Mouse (Mus musculus) MEL (cell line): ENCODE results near the gene Cdca4. TPM values are rescaled to one million over a fixed set of nuclear protein-coding genes. Genes with fewer than 3 reads are reported as not detected.

Experiments used
- DNase-seq: peaks from one replicate; pipeline ENCODE4 v3.0.0; 2011; ENCODE audit warnings: low read depth, low spot score
- H3K27ac ChIP-seq: 2 replicates; pipeline ENCODE4 v1.5.1; 2012; ENCODE audit warnings: low read depth, mild to moderate bottlenecking, control low read depth, low read length, moderate library complexity; ENCODE audit not compliant: control insufficient read depth
- H3K27me3 ChIP-seq, 2 experiments: fragments of 150-350 bp in 1 of 2; sonication (generic) in 1 of 2; 2 replicates each; pipeline ENCODE4 v1.6.1; 2012; ENCODE audit warnings: low read length in 2 of 2, mild to moderate bottlenecking in 2 of 2, improper control_type of control experiment in 1 of 2, moderate library complexity in 1 of 2; ENCODE audit not compliant: insufficient read depth in 2 of 2, control insufficient read depth in 1 of 2
- H3K36me3 ChIP-seq, 2 experiments: 2 replicates each; pipeline ENCODE4 v1.6.1; 2012 to 2014; ENCODE audit warnings: low read length in 2 of 2, improper control_type of control experiment in 1 of 2, inconsistent platforms in 1 of 2, mild to moderate bottlenecking in 1 of 2; ENCODE audit not compliant: insufficient read depth in 2 of 2, control insufficient read depth in 1 of 2
- H3K4me1 ChIP-seq, 2 experiments: fragments of 150-350 bp in 1 of 2; sonication (generic) in 1 of 2; 2 replicates each; pipeline ENCODE4 v1.6.1; 2012; ENCODE audit warnings: low read length in 2 of 2, improper control_type of control experiment in 1 of 2, mild to moderate bottlenecking in 1 of 2; ENCODE audit not compliant: insufficient read depth in 2 of 2, control insufficient read depth in 1 of 2
- H3K4me3 ChIP-seq, 2 experiments: fragments of 150-350 bp in 1 of 2; sonication (generic) in 1 of 2; 2 replicates each; pipeline ENCODE4 v1.5.1; 2012; ENCODE audit warnings: low read depth in 2 of 2, low read length in 2 of 2, mild to moderate bottlenecking in 2 of 2, moderate library complexity in 2 of 2, control low read depth in 1 of 2, improper control_type of control experiment in 1 of 2; ENCODE audit not compliant: control insufficient read depth in 1 of 2, insufficient read depth in 1 of 2
- H3K79me2 ChIP-seq: 2 replicates; pipeline ENCODE4 v1.6.1; 2012; ENCODE audit warnings: mild to moderate bottlenecking, low read length, moderate library complexity; ENCODE audit not compliant: control insufficient read depth, poor library complexity, insufficient read depth
- H3K9ac ChIP-seq: 2 replicates; pipeline ENCODE4 v1.6.1; 2012; ENCODE audit warnings: low read depth, mild to moderate bottlenecking, control low read depth, low read length, moderate library complexity; ENCODE audit not compliant: control insufficient read depth, poor library complexity, severe bottlenecking
- H3K9me3 ChIP-seq: fragments of 150-350 bp; sonication (generic); replicated peaks from 2 replicates; pipeline ENCODE4 v1.6.1; 2012; ENCODE audit warnings: mild to moderate bottlenecking, low read length, improper control_type of control experiment, moderate library complexity; ENCODE audit not compliant: insufficient read depth
- BHLHE40 ChIP-seq: IDR thresholded peaks from 2 replicates; pipeline ENCODE4 v1.6.1; 2012; ENCODE audit warnings: low read depth, mild to moderate bottlenecking, inconsistent platforms, low read length, improper control_type of control experiment, borderline replicate concordance
- CHD2 ChIP-seq: IDR thresholded peaks from 2 replicates; pipeline ENCODE4 v1.6.1; 2011; ENCODE audit warnings: low read length, improper control_type of control experiment
- E2F4 ChIP-seq: IDR thresholded peaks from 2 replicates; pipeline ENCODE4 v1.6.1; 2011; ENCODE audit warnings: low read depth, low read length, improper control_type of control experiment, borderline replicate concordance
- ELF1 ChIP-seq: IDR thresholded peaks from 2 replicates; pipeline ENCODE4 v1.6.1; 2014; ENCODE audit warnings: low read depth, mild to moderate bottlenecking, inconsistent platforms, low read length, improper control_type of control experiment, moderate library complexity
- EP300 ChIP-seq, 2 experiments: IDR thresholded peaks; 2 replicates each; pipeline ENCODE4 v1.6.1; 2011; ENCODE audit warnings: improper control_type of control experiment in 2 of 2, low read length in 2 of 2, low read depth in 1 of 2, mild to moderate bottlenecking in 1 of 2
- ETS1 ChIP-seq: IDR thresholded peaks from 2 replicates; pipeline ENCODE4 v1.6.1; 2012; ENCODE audit warnings: low read depth, mild to moderate bottlenecking, inconsistent platforms, low read length, improper control_type of control experiment, moderate library complexity
- GATA1 ChIP-seq: IDR thresholded peaks from 2 replicates; pipeline ENCODE4 v1.6.1; 2011; ENCODE audit warnings: low read depth, low read length, improper control_type of control experiment
- HCFC1 ChIP-seq: IDR thresholded peaks from 2 replicates; pipeline ENCODE4 v1.6.1; 2012; ENCODE audit warnings: low read depth, mild to moderate bottlenecking, inconsistent platforms, low read length, improper control_type of control experiment, moderate library complexity
- JUND ChIP-seq: IDR thresholded peaks from 2 replicates; pipeline ENCODE4 v1.6.1; 2011; ENCODE audit warnings: low read depth, mild to moderate bottlenecking, improper control_type of control experiment, low read length
- KAT2A ChIP-seq: conservative IDR thresholded peaks from 2 replicates; pipeline ENCODE4 v1.6.1; 2012; ENCODE audit warnings: low read depth, low read length, improper control_type of control experiment, inconsistent platforms
- MAX ChIP-seq: IDR thresholded peaks from 2 replicates; pipeline ENCODE4 v1.6.1; 2011; ENCODE audit warnings: low read length, improper control_type of control experiment
- MAZ ChIP-seq: IDR thresholded peaks from 2 replicates; pipeline ENCODE4 v1.6.1; 2012; ENCODE audit warnings: low read depth, mild to moderate bottlenecking, inconsistent platforms, low read length, improper control_type of control experiment
- MEF2A ChIP-seq: IDR thresholded peaks from 2 replicates; pipeline ENCODE4 v1.6.1; 2014; ENCODE audit warnings: low read depth, mild to moderate bottlenecking, inconsistent platforms, low read length, improper control_type of control experiment; ENCODE audit not compliant: poor library complexity, insufficient replicate concordance, severe bottlenecking; ENCODE audit errors: extremely low read depth
- MXI1 ChIP-seq: IDR thresholded peaks from 2 replicates; pipeline ENCODE4 v1.6.1; 2011; ENCODE audit warnings: mild to moderate bottlenecking, low read depth, low read length, improper control_type of control experiment
- MYC ChIP-seq: IDR thresholded peaks from 2 replicates; pipeline ENCODE4 v1.6.1; 2011; ENCODE audit warnings: low read depth, mild to moderate bottlenecking, low read length, improper control_type of control experiment, moderate library complexity
- NRF1 ChIP-seq: IDR thresholded peaks from 2 replicates; pipeline ENCODE4 v1.6.1; 2014; ENCODE audit warnings: low read depth, mild to moderate bottlenecking, inconsistent platforms, low read length, improper control_type of control experiment, moderate library complexity; ENCODE audit not compliant: poor library complexity, insufficient read depth, severe bottlenecking
- POLR2AphosphoS2 ChIP-seq: IDR thresholded peaks from 2 replicates; pipeline ENCODE4 v1.6.1; 2011; ENCODE audit warnings: low read length, improper control_type of control experiment
- POLR2AphosphoS5 ChIP-seq: IDR thresholded peaks from 2 replicates; pipeline ENCODE4 v1.6.1; 2012; ENCODE audit warnings: low read depth, borderline replicate concordance, mild to moderate bottlenecking, inconsistent platforms, low read length, moderate library complexity, mixed read lengths
- RAD21 ChIP-seq: IDR thresholded peaks from 2 replicates; pipeline ENCODE4 v1.6.1; 2011; ENCODE audit warnings: mild to moderate bottlenecking, low read depth, low read length, improper control_type of control experiment
- RCOR1 ChIP-seq: IDR thresholded peaks from 2 replicates; pipeline ENCODE4 v1.6.1; 2012; ENCODE audit warnings: low read depth, mild to moderate bottlenecking, inconsistent platforms, low read length, improper control_type of control experiment
- SIN3A ChIP-seq: IDR thresholded peaks from 2 replicates; pipeline ENCODE4 v1.6.1; 2012; ENCODE audit warnings: low read length, improper control_type of control experiment, inconsistent platforms
- SMC3 ChIP-seq: IDR thresholded peaks from 2 replicates; pipeline ENCODE4 v1.6.1; 2011; ENCODE audit warnings: low read depth, low read length, improper control_type of control experiment
- TAL1 ChIP-seq: IDR thresholded peaks from 2 replicates; pipeline ENCODE4 v1.6.1; 2012; ENCODE audit warnings: mild to moderate bottlenecking, inconsistent platforms, low read length, moderate library complexity, mixed read lengths
- TCF12 ChIP-seq: IDR thresholded peaks from 2 replicates; pipeline ENCODE4 v1.6.1; 2014; ENCODE audit warnings: low read depth, mild to moderate bottlenecking, inconsistent platforms, low read length, improper control_type of control experiment, moderate library complexity
- UBTF ChIP-seq: IDR thresholded peaks from 2 replicates; pipeline ENCODE4 v1.6.1; 2012; ENCODE audit warnings: low read depth, mild to moderate bottlenecking, inconsistent platforms, low read length, improper control_type of control experiment, moderate library complexity, borderline replicate concordance; ENCODE audit not compliant: insufficient read depth
- USF2 ChIP-seq, 2 experiments: IDR thresholded peaks; 2 replicates each; pipeline ENCODE4 v1.6.1; 2011 to 2012; ENCODE audit warnings: improper control_type of control experiment in 2 of 2, low read length in 2 of 2, borderline replicate concordance in 1 of 2, inconsistent platforms in 1 of 2, low read depth in 1 of 2, mild to moderate bottlenecking in 1 of 2; ENCODE audit not compliant: insufficient read depth in 1 of 2
- ZC3H11A ChIP-seq: IDR thresholded peaks from 2 replicates; pipeline ENCODE4 v1.6.1; 2012; ENCODE audit warnings: low read depth, mild to moderate bottlenecking, inconsistent platforms, low read length, improper control_type of control experiment
- ZMIZ1 ChIP-seq: IDR thresholded peaks from 2 replicates; pipeline ENCODE4 v1.6.1; 2012; ENCODE audit warnings: low read depth, mild to moderate bottlenecking, inconsistent platforms, low read length, improper control_type of control experiment, moderate library complexity
- ZNF384 ChIP-seq: IDR thresholded peaks from 2 replicates; pipeline ENCODE4 v1.6.1; 2012; ENCODE audit warnings: low read depth, mild to moderate bottlenecking, inconsistent platforms, low read length, improper control_type of control experiment
- polyA plus RNA-seq, 2 experiments: library from polyadenylated mRNA; stranded (reverse) in 1 of 2; unstranded in 1 of 2; fragments of >175 nt in 1 of 2; fragments of >200 nt in 1 of 2; gene quantifications; 2 replicates each; pipeline versions ENCODE4 v1.2.1 to v1.2.4; 2012; ENCODE audit warnings: low replicate concordance in 2 of 2, low read depth in 1 of 2; ENCODE audit not compliant: insufficient read length in 2 of 2, insufficient read depth in 1 of 2, missing spikeins in 1 of 2
- total RNA-seq: library from RNA; depleted of rRNA; stranded (reverse); fragments of 300-350 nt; gene quantifications from 2 replicates; pipeline ENCODE4 v1.2.3, GENCODE M21; 2012

Gene Cdca4
- total and polyA plus RNA-seq, 3 experiments: 274 to 279 TPM; not detected in 1

DNA sequence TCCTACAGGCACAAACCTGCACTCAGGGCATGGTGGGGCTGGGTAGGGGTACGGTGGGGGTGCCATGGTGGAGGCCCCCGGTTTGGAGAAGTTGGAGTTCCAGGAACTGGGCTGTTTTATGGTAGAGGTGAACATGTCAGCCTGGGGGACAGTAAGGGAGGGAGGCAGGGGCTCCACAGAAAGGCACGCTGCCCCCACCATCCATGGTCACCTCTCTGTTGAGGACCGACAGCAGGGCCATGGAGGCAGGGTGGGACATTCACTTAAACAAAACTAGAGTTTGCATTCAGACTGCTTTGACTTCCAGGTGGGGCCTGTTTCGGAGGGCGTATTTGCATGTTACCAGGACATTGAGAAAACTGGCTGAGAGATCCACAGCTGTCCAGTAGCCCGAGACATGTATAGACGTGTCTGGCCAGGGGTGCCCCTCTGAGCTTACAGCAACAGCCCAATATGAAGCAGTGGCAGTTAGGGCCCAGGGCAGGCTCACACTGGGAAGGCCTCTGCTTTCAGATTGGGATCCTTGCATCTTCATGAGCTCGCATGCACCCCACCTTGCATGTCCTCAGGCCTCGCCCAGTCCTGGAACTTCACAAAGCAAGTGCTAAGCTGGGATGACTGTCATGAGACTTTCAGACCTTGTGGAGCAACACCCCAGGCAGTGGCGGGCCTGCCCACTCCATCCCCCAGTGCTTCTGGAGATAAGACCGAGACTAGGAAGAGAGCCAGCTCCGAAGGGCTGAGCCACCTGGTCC, 35.4 kb downstream of the Cdca4 start (continued):
- TF ChIP-seq TCF12 (peak; percentile 92), ZNF384 (0 out of 2 replicates have a peak, but pooled peaks have one; percentile 12), RAD21 (no peak), MEF2A (no peak), USF2 (IDR thresholded peaks at IDR 0.05; ENCODE audit: borderline replicate concordance in 1 of 2, insufficient read depth in 1 of 2, low read depth in 1 of 2, low read length in 2 of 2) (no peak), GATA1 (peak; percentile 93), MXI1 (peak; percentile 91), RCOR1 (peak; percentile 91), ZMIZ1 (peak; percentile 64; the same call in 1 of the 2 replicates), TAL1 (peak; percentile 63), ZC3H11A (peak; percentile 39; the same call in 1 of the 2 replicates), HCFC1 (peak; percentile 67), BHLHE40 (peak; percentile 70), E2F4 (peak; percentile 77; the same call in 1 of the 2 replicates), SIN3A (peak; percentile 95)

DNA sequence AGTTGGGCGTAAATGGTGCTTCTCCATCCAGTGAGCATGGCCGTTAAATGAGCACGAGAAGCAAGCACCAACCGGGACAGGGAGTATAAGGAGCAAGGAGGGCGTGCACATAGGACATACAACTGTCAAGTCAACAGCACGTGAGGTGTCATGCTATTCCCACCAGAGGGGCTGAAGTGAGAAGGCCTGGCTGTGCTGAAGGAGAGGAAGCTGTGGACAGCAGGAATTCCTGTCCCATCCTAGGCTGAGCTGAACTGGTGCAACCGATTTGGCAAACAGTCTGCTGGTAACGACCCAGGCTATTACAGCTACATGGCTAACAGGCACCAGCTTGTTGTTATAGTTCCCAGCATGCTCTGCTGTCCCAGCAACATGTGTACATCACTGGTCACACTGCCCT, 38.2 kb downstream of the Cdca4 start:
- no peak for DNase-seq
- H3K4me1 ChIP-seq: peaks cover 16 to 27% of the 10 kb centered on the region in 2 experiments
- peaks cover 0 to 21% of the 10 kb centered on the region in 2 experiments; a peak in 2 of 4 replicates for H3K36me3 ChIP-seq
- H3K9me3 ChIP-seq: no peaks in the 10 kb centered on the region
- H3K79me2 ChIP-seq: no peaks in the 10 kb centered on the region; the same call in 1 of the 2 replicates
- no peaks in the 10 kb centered on the region for H3K27me3 ChIP-seq
- H3K27ac ChIP-seq: no peak overlapping the region
- H3K9ac ChIP-seq: no peak overlapping the region
- no peak overlapping the region for H3K4me3 ChIP-seq
- TF ChIP-seq ETS1 (no peak), JUND (no peak), ELF1 (no peak), KAT2A (no peak), MAZ (no peak), ZC3H11A (no peak), RAD21 (no peak), RCOR1 (no peak), SMC3 (no peak), CHD2 (no peak), TCF12 (no peak), EP300 (IDR thresholded peaks at IDR 0.05; ENCODE audit: low read depth in 1 of 2, low read length in 2 of 2) (no peak), POLR2AphosphoS2 (no peak), NRF1 (no peak), MAX (no peak), POLR2AphosphoS5 (no peak; the same call in 1 of the 2 replicates), MYC (no peak), ZMIZ1 (no peak), UBTF (no peak), BHLHE40 (no peak)
